In the genomic region with DNA sequence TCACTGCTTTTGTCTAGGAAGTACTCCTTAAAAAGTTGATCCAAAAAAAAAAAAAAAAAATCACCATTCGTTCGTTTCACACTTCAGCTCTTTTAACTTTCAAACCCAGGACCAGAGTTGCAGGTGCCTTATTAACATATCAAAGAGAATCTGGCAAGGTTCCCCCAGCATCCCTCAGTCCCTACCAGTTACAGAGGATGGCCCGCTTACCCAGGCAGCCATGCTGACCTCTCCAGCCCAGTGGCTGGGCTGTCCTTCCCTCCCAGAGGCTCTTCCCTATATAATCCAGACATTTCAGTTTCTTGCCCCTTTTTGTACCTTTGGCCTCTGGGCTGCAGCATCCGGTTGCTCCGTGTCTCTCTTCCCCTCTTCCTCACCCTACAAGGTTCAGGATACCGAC, we compare ENCODE assay signal across 23 mouse cellular contexts.
DNase-seq lines count a peak whose midpoint lies in the region; ATAC-seq lines count a peak whose summit lies in the region.
"Had no signal": no experiment of that assay in that cellular context is flagged by ENCODE, and none has a peak within 500 bp of the region (broad histone marks: within the 10 kb centered on the region; RNA-seq: fewer than 3 reads in every experiment).

No protein-coding gene starts in this region.

- no peak overlapping the region for H3K4me2 ChIP-seq in midbrain, embryonic 11.5 days
- H3K4me2 ChIP-seq in midbrain, embryonic 14.5 days (ENCODE audit: low read length), result no peak overlapping the region
- H3K4me2 ChIP-seq: embryonic facial prominence, embryonic 13.5 days; heart, embryonic 15.5 days; hindbrain, embryonic 12.5 days; limb, embryonic 15.5 days; liver, embryonic 13.5 days; midbrain, embryonic 15.5 days; neural tube, embryonic 12.5 days had no signal

- no peaks in the 10 kb centered on the region for H3K27me3 ChIP-seq in midbrain, embryonic 11.5 days (ENCODE audit: control insufficient read depth, insufficient read depth, low read length)
- no peaks in the 10 kb centered on the region for H3K27me3 ChIP-seq in midbrain, embryonic 14.5 days (ENCODE audit: control insufficient read depth, insufficient read depth, low read length)
- no peaks in the 10 kb centered on the region for H3K27me3 ChIP-seq in limb, embryonic 10.5 days (ENCODE audit: low read depth, poor library complexity, severe bottlenecking)
- H3K27me3 ChIP-seq: embryonic facial prominence, embryonic 13.5 days; heart, embryonic 15.5 days; hindbrain, embryonic 12.5 days; limb, embryonic 15.5 days; liver, embryonic 13.5 days; midbrain, embryonic 15.5 days; neural tube, embryonic 12.5 days had no signal

- DNase-seq in cerebellum, postnatal 10 days, result peak; percentile 12 to 15
- no peak for DNase-seq in cerebellum, postnatal 4 days (ENCODE audit: low spot score in 2 of 2)
- DNase-seq in midbrain, embryonic 11.5 days (ENCODE audit: low spot score, missing footprints), result peak; percentile 82
- no peak for DNase-seq in midbrain, embryonic 14.5 days
- peak; percentile 35 for DNase-seq in limb, embryonic 10.5 days (ENCODE audit: low spot score)
- DNase-seq in naive thymus-derived CD4-positive, alpha-beta T cell, adult 2 months (ENCODE audit: low read depth), result peak; percentile 17
- no peak for DNase-seq in gastrocnemius, adult 8-10 months (ENCODE audit: low spot score in 2 of 2)
- DNase-seq in heart, postnatal 4 days, result no peak
- DNase-seq: adrenal gland, adult 8-10 months; cerebellum, adult 8-10 months; cerebellum, postnatal 36 days; gastrocnemius, postnatal 25 days; kidney, adult 8-10 months; liver, embryonic 13.5 days had no signal

- no peak overlapping the region for H3K27ac ChIP-seq in midbrain, embryonic 11.5 days (ENCODE audit: low read depth, low read length)
- no peak overlapping the region for H3K27ac ChIP-seq in midbrain, embryonic 14.5 days (replicated peaks; ENCODE audit: low read depth, low read length)
- H3K27ac ChIP-seq in limb, embryonic 10.5 days, result peak overlapping the region; percentile 66
- H3K27ac ChIP-seq: embryonic facial prominence, embryonic 13.5 days; forebrain, embryonic 10.5 days; heart, embryonic 10.5 days; heart, embryonic 15.5 days; hindbrain, embryonic 12.5 days; limb, embryonic 15.5 days; liver, embryonic 13.5 days; midbrain, embryonic 15.5 days; neural tube, embryonic 12.5 days had no signal

- peaks cover 3% of the 10 kb centered on the region; the same call in 1 of the 2 replicates for H3K4me1 ChIP-seq in midbrain, embryonic 11.5 days (ENCODE audit: control insufficient read depth, insufficient read depth, low read length)
- 0 out of 2 replicates have a peak, but pooled peaks cover 7% of the 10 kb centered on the region for H3K4me1 ChIP-seq in midbrain, embryonic 14.5 days (ENCODE audit: control insufficient read depth, insufficient read depth, low read length)
- H3K4me1 ChIP-seq in limb, embryonic 10.5 days, result peaks cover 39% of the 10 kb centered on the region
- H3K4me1 ChIP-seq: heart, embryonic 15.5 days; limb, embryonic 15.5 days; midbrain, embryonic 15.5 days had no signal

- no peaks in the 10 kb centered on the region for H3K9me3 ChIP-seq in midbrain, embryonic 11.5 days (ENCODE audit: control insufficient read depth, low read length)
- H3K9me3 ChIP-seq in midbrain, embryonic 14.5 days (ENCODE audit: control insufficient read depth, low read length), result no peaks in the 10 kb centered on the region
- no peaks in the 10 kb centered on the region for H3K9me3 ChIP-seq in limb, embryonic 10.5 days (replicated peaks)
- H3K9me3 ChIP-seq: embryonic facial prominence, embryonic 13.5 days; forebrain, embryonic 10.5 days; heart, embryonic 10.5 days; heart, embryonic 15.5 days; hindbrain, embryonic 12.5 days; limb, embryonic 15.5 days; liver, embryonic 13.5 days; midbrain, embryonic 15.5 days; neural tube, embryonic 12.5 days had no signal

- H3K4me3 ChIP-seq in midbrain, embryonic 11.5 days (ENCODE audit: low read depth, low read length), result no peak overlapping the region
- H3K4me3 ChIP-seq in midbrain, embryonic 14.5 days (replicated peaks; ENCODE audit: low read depth, low read length), result no peak overlapping the region
- H3K4me3 ChIP-seq in limb, embryonic 10.5 days, result no peak overlapping the region
- H3K4me3 ChIP-seq: embryonic facial prominence, embryonic 13.5 days; forebrain, embryonic 10.5 days; heart, embryonic 10.5 days; heart, embryonic 15.5 days; hindbrain, embryonic 12.5 days; limb, embryonic 15.5 days; liver, embryonic 13.5 days; midbrain, embryonic 15.5 days; neural tube, embryonic 12.5 days had no signal

- WGBS in midbrain, embryonic 11.5 days, result 43% methylated on average over 6 of the region's 6 CpGs
- 40% methylated on average over 6 of the region's 6 CpGs for WGBS in midbrain, embryonic 14.5 days
- 21% methylated on average over 6 of the region's 6 CpGs for WGBS in limb, embryonic 10.5 days

- H3K9ac ChIP-seq in midbrain, embryonic 11.5 days (ENCODE audit: low read length), result no peak overlapping the region
- no peak overlapping the region for H3K9ac ChIP-seq in midbrain, embryonic 14.5 days (replicated peaks; ENCODE audit: low read length)
- H3K9ac ChIP-seq: embryonic facial prominence, embryonic 13.5 days; heart, embryonic 15.5 days; hindbrain, embryonic 12.5 days; limb, embryonic 15.5 days; liver, embryonic 13.5 days; midbrain, embryonic 15.5 days; neural tube, embryonic 12.5 days had no signal

- ATAC-seq in midbrain, embryonic 11.5 days (ENCODE audit: low FRiP score), result no peak
- ATAC-seq in midbrain, embryonic 14.5 days (ENCODE audit: low FRiP score, low TSS enrichment), result no peak
- ATAC-seq: forebrain, embryonic 16.5 days; midbrain, embryonic 15.5 days had no signal

- H3K36me3 ChIP-seq in midbrain, embryonic 11.5 days (ENCODE audit: control insufficient read depth, insufficient read depth, low read length), result no peaks in the 10 kb centered on the region
- H3K36me3 ChIP-seq in midbrain, embryonic 14.5 days (ENCODE audit: control insufficient read depth, insufficient read depth, low read length), result no peaks in the 10 kb centered on the region
- no peaks in the 10 kb centered on the region for H3K36me3 ChIP-seq in limb, embryonic 10.5 days
- H3K36me3 ChIP-seq: embryonic facial prominence, embryonic 13.5 days; forebrain, embryonic 10.5 days; heart, embryonic 10.5 days; heart, embryonic 15.5 days; hindbrain, embryonic 12.5 days; limb, embryonic 15.5 days; liver, embryonic 13.5 days; midbrain, embryonic 15.5 days; neural tube, embryonic 12.5 days had no signal

Comparison
In these comparisons a context has a peak if more than half of its experiments do, and no peak if none do; other contexts are left out.
1. DNase-seq: peak in cerebellum, postnatal 10 days (2 of 2), midbrain, embryonic 11.5 days (single experiment), limb, embryonic 10.5 days (single experiment) and naive thymus-derived CD4-positive, alpha-beta T cell, adult 2 months (single experiment); none in cerebellum, postnatal 4 days (0 of 2), midbrain, embryonic 14.5 days (single experiment), gastrocnemius, adult 8-10 months (0 of 2) and heart, postnatal 4 days (single experiment).